Mouse (Mus musculus) CH12.LX (cell line): ENCODE measurements at regions not wholly inside any gene's neighbourhood (a gene's known extent, or its start where the extent isn't known, plus 50 kb on each side); places are given as distances from the start of the nearest gene placed in this dataset.

Experiments used
- DNase-seq: peaks from one replicate; pipeline ENCODE4 v3.0.0-alpha.2; 2013; ENCODE audit errors: extremely low read depth
- H3K27ac ChIP-seq: 2 replicates; pipeline ENCODE4 v1.5.1; 2012; ENCODE audit warnings: low read depth, mild to moderate bottlenecking, control low read depth, moderate library complexity; ENCODE audit not compliant: insufficient read depth
- H3K27me3 ChIP-seq: replicated peaks from 2 replicates; pipeline ENCODE3; 2012; ENCODE audit warnings: inconsistent platforms
- H3K36me3 ChIP-seq, 2 experiments: replicated peaks in 1 of 2; 2 replicates each; pipeline versions ENCODE3 to v1.6.1; 2012; ENCODE audit warnings: inconsistent platforms in 1 of 2, low read length in 1 of 2, mild to moderate bottlenecking in 1 of 2, mixed read lengths in 1 of 2, moderate library complexity in 1 of 2; ENCODE audit not compliant: control insufficient read depth in 1 of 2, insufficient read depth in 1 of 2
- H3K4me1 ChIP-seq, 2 experiments: 2 replicates each; pipeline ENCODE4 v1.6.1; 2012; ENCODE audit warnings: inconsistent platforms in 1 of 2, moderate library complexity in 1 of 2; ENCODE audit not compliant: insufficient read depth in 2 of 2, control insufficient read depth in 1 of 2
- H3K4me2 ChIP-seq: 2 replicates; pipeline ENCODE4 v1.6.1; 2012; ENCODE audit warnings: low read depth, mild to moderate bottlenecking, control low read depth; ENCODE audit not compliant: poor library complexity, insufficient read depth, severe bottlenecking
- H3K4me3 ChIP-seq, 3 experiments: fragments of 150-350 bp in 1 of 3; sonication (generic) in 1 of 3; replicated peaks in 1 of 3; 2 replicates each; pipeline versions ENCODE3 to v1.5.1; 2011 to 2012; ENCODE audit warnings: low read depth in 2 of 3, low read length in 2 of 3, mild to moderate bottlenecking in 2 of 3, moderate library complexity in 2 of 3, control low read depth in 1 of 3, improper control_type of control experiment in 1 of 3, inconsistent platforms in 1 of 3, mixed read lengths in 1 of 3; ENCODE audit not compliant: poor library complexity in 1 of 3
- H3K79me2 ChIP-seq: replicated peaks from 2 replicates; pipeline ENCODE4 v1.6.1; 2012; ENCODE audit warnings: mild to moderate bottlenecking, moderate library complexity; ENCODE audit not compliant: control insufficient read depth, poor library complexity, insufficient read depth, severe bottlenecking; ENCODE audit errors: extremely low read depth
- H3K9ac ChIP-seq: 2 replicates; pipeline ENCODE4 v1.6.1; 2012; ENCODE audit warnings: low read depth, mild to moderate bottlenecking, control low read depth, moderate library complexity; ENCODE audit not compliant: insufficient read depth
- H3K9me3 ChIP-seq: replicated peaks from 2 replicates; pipeline ENCODE3; 2012; ENCODE audit warnings: low read length, inconsistent platforms, mixed read lengths
- BHLHE40 ChIP-seq: IDR thresholded peaks from 2 replicates; pipeline ENCODE4 v1.6.1; 2011; ENCODE audit warnings: mild to moderate bottlenecking, low read depth, low read length, improper control_type of control experiment
- CHD2 ChIP-seq: IDR thresholded peaks from 2 replicates; pipeline ENCODE4 v1.6.1; 2011; ENCODE audit warnings: low read length, improper control_type of control experiment
- CTCF ChIP-seq, 2 experiments: IDR thresholded peaks in 1 of 2; conservative IDR thresholded peaks in 1 of 2; 2 replicates each; pipeline ENCODE4 v1.5.1; 2011 to 2012; ENCODE audit warnings: low read depth in 2 of 2, low read length in 2 of 2, improper control_type of control experiment in 1 of 2, inconsistent platforms in 1 of 2, mild to moderate bottlenecking in 1 of 2, moderate library complexity in 1 of 2
- E2F4 ChIP-seq: IDR thresholded peaks from 2 replicates; pipeline ENCODE4 v1.6.1; 2011; ENCODE audit warnings: low read depth, low read length, improper control_type of control experiment; ENCODE audit not compliant: insufficient replicate concordance
- EP300 ChIP-seq: IDR thresholded peaks from 2 replicates; pipeline ENCODE4 v1.6.1; 2011; ENCODE audit warnings: low read length, improper control_type of control experiment
- GABPA ChIP-seq: IDR thresholded peaks from 2 replicates; pipeline ENCODE4 v1.6.1; 2012; ENCODE audit warnings: low read depth, low read length, improper control_type of control experiment, inconsistent platforms; ENCODE audit not compliant: insufficient replicate concordance
- JUN ChIP-seq: IDR thresholded peaks from 2 replicates; pipeline ENCODE4 v1.6.1; 2011; ENCODE audit warnings: low read depth, mild to moderate bottlenecking, low read length, improper control_type of control experiment, moderate library complexity; ENCODE audit not compliant: insufficient read depth
- KAT2A ChIP-seq: IDR thresholded peaks from 2 replicates; pipeline ENCODE4 v1.6.1; 2012; ENCODE audit warnings: low read length, improper control_type of control experiment, inconsistent platforms; ENCODE audit not compliant: insufficient replicate concordance
- MAX ChIP-seq: IDR thresholded peaks from 2 replicates; pipeline ENCODE4 v1.6.1; 2011; ENCODE audit warnings: low read length, improper control_type of control experiment
- MAZ ChIP-seq: IDR thresholded peaks from 2 replicates; pipeline ENCODE4 v1.6.1; 2012; ENCODE audit warnings: low read depth, mild to moderate bottlenecking, inconsistent platforms, low read length, improper control_type of control experiment, moderate library complexity
- MXI1 ChIP-seq: IDR thresholded peaks from 2 replicates; pipeline ENCODE4 v1.6.1; 2011; ENCODE audit warnings: mild to moderate bottlenecking, low read depth, low read length, improper control_type of control experiment
- MYC ChIP-seq: IDR thresholded peaks from 2 replicates; pipeline ENCODE4 v1.6.1; 2011; ENCODE audit warnings: low read depth, mild to moderate bottlenecking, improper control_type of control experiment, low read length
- NELFE ChIP-seq: IDR thresholded peaks from 2 replicates; pipeline ENCODE4 v1.6.1; 2011; ENCODE audit warnings: low read depth, low read length, improper control_type of control experiment
- NRF1 ChIP-seq: IDR thresholded peaks from 2 replicates; pipeline ENCODE4 v1.6.1; 2014; ENCODE audit warnings: low read depth, mild to moderate bottlenecking, inconsistent platforms, low read length, improper control_type of control experiment, moderate library complexity
- POLR2AphosphoS2 ChIP-seq: IDR thresholded peaks from 2 replicates; pipeline ENCODE4 v1.6.1; 2011; ENCODE audit warnings: low read depth, low read length, improper control_type of control experiment
- RAD21 ChIP-seq: IDR thresholded peaks from 2 replicates; pipeline ENCODE4 v1.6.1; 2011; ENCODE audit warnings: low read depth, mild to moderate bottlenecking, low read length, improper control_type of control experiment, moderate library complexity
- RCOR1 ChIP-seq: conservative IDR thresholded peaks from 2 replicates; pipeline ENCODE4 v1.6.1; 2012; ENCODE audit warnings: low read depth, mild to moderate bottlenecking, inconsistent platforms, low read length, improper control_type of control experiment
- SIN3A ChIP-seq: IDR thresholded peaks from 2 replicates; pipeline ENCODE4 v1.6.1; 2012; ENCODE audit warnings: low read length, improper control_type of control experiment, inconsistent platforms
- TBP ChIP-seq: conservative IDR thresholded peaks from 2 replicates; pipeline ENCODE4 v1.6.1; 2011; ENCODE audit warnings: low read depth, low read length, improper control_type of control experiment
- USF2 ChIP-seq: conservative IDR thresholded peaks from 2 replicates; pipeline ENCODE4 v1.6.1; 2011; ENCODE audit warnings: low read depth, low read length, improper control_type of control experiment
- ZC3H11A ChIP-seq: IDR thresholded peaks from 2 replicates; pipeline ENCODE4 v1.6.1; 2012; ENCODE audit warnings: low read depth, mild to moderate bottlenecking, inconsistent platforms, low read length, improper control_type of control experiment
- ZKSCAN1 ChIP-seq: IDR thresholded peaks from 2 replicates; pipeline ENCODE4 v1.6.1; 2012; ENCODE audit warnings: low read depth, inconsistent platforms, low read length, improper control_type of control experiment, borderline replicate concordance
- ZNF384 ChIP-seq: IDR thresholded peaks from 2 replicates; pipeline ENCODE4 v1.6.1; 2012; ENCODE audit warnings: low read depth, low read length, improper control_type of control experiment, inconsistent platforms
- dilution Hi-C: fragments of 300-500 bp; cut with MboI; formaldehyde crosslinking; loops from 2 replicates; pipeline ENCODE4 v1.14.3; 2020; ENCODE audit warnings: low sequenced_read_pairs; ENCODE audit not compliant: extremely low pct_unique_long_range_greater_than_20kb, extremely low pct_ligation_motif_present
- in situ Hi-C: fragments of 300-500 bp; cut with MboI; formaldehyde crosslinking; loops from 3 replicates; pipeline ENCODE4 v1.14.3; 2019; ENCODE audit warnings: low sequenced_read_pairs, low pct_ligation_motif_present, low pct_unique_long_range_greater_than_20kb, mixed read lengths

DNA sequence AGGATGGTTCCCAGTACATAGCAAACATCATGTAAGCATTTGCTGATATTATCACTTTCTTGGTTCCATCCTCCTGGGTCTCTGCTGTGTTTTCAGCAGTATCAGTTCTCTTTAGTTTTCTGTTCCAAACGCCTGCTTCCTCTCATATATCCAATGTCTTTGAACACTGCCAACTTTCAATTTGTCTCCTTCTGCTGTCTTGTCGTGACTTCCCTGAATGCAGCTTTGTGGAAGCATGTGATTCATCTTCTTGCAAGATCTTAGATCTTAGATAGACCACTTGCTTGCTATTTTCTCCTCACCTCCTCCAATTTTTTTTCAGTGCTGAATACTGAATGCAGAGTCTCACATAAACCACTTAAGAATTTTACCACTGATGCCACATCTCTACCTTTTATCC is 576.4 kb downstream of the Efnb2 start:
- no peak overlapping the region for H3K4me3 ChIP-seq
- no peak for TF ChIP-seq JUN
- TF ChIP-seq NELFE, result no peak
- TF ChIP-seq MXI1, result no peak
- no peak for TF ChIP-seq GABPA
- no peak for TF ChIP-seq MAX
- TF ChIP-seq RCOR1, result no peak
- TF ChIP-seq NRF1, result no peak
- TF ChIP-seq EP300, result no peak
- no peak for TF ChIP-seq KAT2A
- no peak overlapping the region for H3K9ac ChIP-seq
- H3K27ac ChIP-seq, result no peak overlapping the region
- H3K4me1 ChIP-seq, result no peaks in the 10 kb centered on the region
- no peak overlapping the region for H3K4me2 ChIP-seq
- dilution Hi-C loops (no loop called here), in situ Hi-C loops (no loop called here)
- H3K9me3 ChIP-seq, result peaks cover 31% of the 10 kb centered on the region
- no peaks in the 10 kb centered on the region for H3K79me2 ChIP-seq
- no peaks in the 10 kb centered on the region for H3K27me3 ChIP-seq
- no peak for DNase-seq
- no peaks in the 10 kb centered on the region for H3K36me3 ChIP-seq

DNA sequence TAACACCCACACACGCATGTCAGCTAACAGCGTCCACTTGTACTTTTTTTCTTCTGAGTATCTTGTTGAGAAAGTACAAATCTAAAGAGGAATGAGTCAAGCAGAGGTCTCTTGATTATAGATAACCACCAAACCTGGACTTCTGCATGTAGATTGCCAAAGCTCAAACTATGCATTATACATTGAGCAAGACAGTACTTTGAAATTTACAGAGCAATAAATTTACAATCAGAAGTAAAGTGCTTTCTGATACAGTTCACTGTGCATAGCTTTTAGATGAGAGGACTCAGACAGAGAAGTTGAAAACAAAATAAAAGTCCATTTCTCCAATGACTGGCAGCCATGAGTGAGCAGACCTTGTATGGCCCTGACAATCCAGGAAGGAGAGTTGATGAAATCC is 597.0 kb downstream of the Efnb2 start:
- in situ Hi-C loops (no loop called here), dilution Hi-C loops (no loop called here)
- no peak for TF ChIP-seq E2F4
- no peak for TF ChIP-seq CTCF (conservative IDR thresholded peaks at IDR 0.05 in 1 of 2, IDR thresholded peaks at IDR 0.05 in 1 of 2; ENCODE audit: low read depth in 2 of 2, low read length in 2 of 2)
- no peak for TF ChIP-seq ZKSCAN1
- TF ChIP-seq RAD21, result no peak
- TF ChIP-seq USF2, result no peak
- no peak for TF ChIP-seq JUN
- no peak for TF ChIP-seq BHLHE40
- TF ChIP-seq POLR2AphosphoS2, result no peak
- TF ChIP-seq TBP, result no peak
- TF ChIP-seq MYC, result no peak
- TF ChIP-seq EP300, result no peak
- no peak for TF ChIP-seq NELFE
- no peak for TF ChIP-seq ZC3H11A
- no peak for TF ChIP-seq MAZ
- no peak for TF ChIP-seq SIN3A
- TF ChIP-seq MAX, result no peak
- TF ChIP-seq CHD2, result no peak
- no peak for TF ChIP-seq ZNF384
- Histone ChIP-seq H3K27ac (no peak overlapping the region), H3K36me3 (no peaks in the 10 kb centered on the region), H3K79me2 (no peaks in the 10 kb centered on the region), H3K4me1 (no peaks in the 10 kb centered on the region), H3K9ac (no peak overlapping the region), H3K9me3 (peaks cover 31% of the 10 kb centered on the region), H3K27me3 (no peaks in the 10 kb centered on the region), H3K4me2 (no peak overlapping the region), H3K4me3 (no peak overlapping the region)
- DNase-seq, result no peak
